Mouse (Mus musculus): ENCODE measurements around the gene Notch4.
A peak's percentile ranks its signal among the peaks of the same experiment; 100 is the strongest.

Notch4 gene

DNA sequence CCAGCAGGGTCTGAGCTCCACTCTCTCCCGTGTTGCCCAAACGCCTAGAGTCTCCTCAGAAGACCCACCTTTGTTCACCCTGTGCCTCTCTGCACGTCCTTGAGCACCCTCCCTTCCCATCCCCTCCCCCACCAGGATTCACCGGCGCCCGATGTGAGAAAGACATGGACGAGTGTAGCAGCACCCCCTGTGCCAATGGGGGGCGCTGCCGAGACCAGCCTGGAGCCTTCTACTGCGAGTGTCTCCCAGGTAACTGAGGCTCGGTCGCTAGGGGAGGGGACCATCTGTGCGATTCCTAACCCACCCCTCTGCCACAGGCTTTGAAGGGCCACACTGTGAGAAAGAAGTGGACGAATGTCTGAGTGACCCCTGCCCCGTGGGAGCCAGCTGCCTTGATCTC is 8.3 kb downstream of the Notch4 start:
- DNase-seq: no peak

DNA sequence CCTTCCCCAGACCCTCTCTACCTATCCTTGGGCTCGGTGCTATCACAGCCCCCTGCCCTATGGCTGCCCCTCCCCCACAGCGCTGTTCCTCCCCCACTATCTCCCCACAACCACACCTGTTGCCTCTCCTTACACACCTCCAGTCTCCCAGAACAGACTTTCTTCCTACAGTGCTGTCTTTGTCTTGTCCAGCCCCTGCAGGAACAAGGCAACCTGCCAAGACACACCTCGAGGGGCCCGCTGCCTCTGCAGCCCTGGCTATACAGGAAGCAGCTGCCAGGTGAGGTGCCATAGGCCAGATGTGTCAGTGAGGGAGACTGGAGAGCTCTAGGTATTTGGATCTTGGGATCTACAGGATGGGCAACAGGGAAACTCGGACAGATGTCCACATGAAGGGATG is 12.5 kb downstream of the Notch4 start:
- DNase-seq: no peak

DNA sequence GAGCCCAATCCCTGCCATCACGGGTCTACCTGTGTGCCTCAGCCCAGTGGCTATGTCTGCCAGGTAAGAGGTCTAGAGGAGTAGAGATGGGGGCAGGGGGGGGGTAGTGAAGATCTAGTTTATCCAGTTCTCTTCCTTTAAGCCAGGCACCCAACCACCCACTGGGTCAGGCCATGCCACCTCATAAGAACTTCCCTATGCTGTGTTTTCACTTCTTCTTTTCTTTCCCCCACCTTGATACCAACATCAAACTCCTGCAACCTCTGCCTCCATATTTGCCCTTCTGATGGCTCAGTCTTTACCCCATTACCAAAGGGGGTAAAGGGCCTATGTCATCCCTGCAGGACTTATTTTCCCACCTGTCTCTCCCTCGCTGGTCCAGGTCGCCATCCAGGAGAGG is 14.0 kb downstream of the Notch4 start:
- DNase-seq: no peak

DNA sequence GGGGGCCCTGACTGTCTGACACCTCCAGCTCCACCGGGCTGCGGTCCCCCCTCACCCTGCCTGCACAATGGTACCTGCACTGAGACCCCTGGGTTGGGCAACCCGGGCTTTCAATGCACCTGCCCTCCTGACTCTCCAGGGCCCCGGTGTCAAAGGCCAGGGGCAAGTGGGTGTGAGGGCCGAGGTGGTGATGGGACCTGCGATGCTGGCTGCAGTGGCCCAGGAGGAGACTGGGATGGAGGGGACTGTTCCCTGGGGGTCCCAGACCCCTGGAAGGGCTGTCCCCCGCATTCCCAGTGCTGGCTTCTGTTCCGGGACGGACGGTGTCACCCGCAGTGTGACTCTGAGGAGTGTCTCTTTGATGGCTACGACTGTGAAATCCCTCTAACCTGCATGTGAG is 18.5 kb downstream of the Notch4 start:
- no peak for DNase-seq

DNA sequence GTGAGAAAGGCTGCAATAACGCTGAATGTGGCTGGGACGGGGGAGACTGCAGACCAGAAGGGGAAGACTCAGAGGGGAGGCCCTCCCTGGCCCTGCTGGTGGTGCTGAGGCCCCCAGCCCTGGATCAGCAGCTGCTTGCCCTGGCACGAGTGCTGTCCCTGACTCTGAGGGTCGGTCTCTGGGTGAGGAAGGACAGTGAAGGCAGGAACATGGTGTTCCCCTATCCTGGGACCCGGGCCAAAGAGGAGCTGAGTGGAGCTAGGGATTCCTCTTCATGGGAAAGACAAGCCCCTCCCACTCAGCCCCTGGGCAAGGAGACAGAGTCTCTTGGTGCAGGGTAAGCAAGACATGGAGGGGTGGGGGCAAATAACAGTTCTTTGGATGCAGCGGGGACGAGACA is 19.3 kb downstream of the Notch4 start:
- DNase-seq: no peak

DNA sequence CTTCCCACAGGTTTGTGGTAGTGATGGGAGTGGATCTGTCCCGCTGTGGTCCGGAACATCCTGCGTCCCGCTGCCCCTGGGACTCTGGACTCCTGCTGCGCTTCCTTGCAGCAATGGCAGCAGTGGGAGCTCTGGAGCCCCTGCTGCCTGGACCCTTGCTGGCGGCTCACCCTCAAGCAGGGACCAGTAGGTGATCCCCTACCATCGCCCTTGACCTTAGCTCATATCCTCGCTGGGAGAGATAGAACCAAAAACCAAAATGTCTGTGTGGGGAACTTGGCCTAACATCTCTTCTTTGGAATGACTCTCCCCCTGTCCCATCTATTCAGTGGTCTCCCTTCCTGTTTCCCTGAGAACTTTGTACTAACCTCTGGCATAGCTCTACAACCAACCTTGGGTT is 19.8 kb downstream of the Notch4 start:
- no peak for DNase-seq

DNA sequence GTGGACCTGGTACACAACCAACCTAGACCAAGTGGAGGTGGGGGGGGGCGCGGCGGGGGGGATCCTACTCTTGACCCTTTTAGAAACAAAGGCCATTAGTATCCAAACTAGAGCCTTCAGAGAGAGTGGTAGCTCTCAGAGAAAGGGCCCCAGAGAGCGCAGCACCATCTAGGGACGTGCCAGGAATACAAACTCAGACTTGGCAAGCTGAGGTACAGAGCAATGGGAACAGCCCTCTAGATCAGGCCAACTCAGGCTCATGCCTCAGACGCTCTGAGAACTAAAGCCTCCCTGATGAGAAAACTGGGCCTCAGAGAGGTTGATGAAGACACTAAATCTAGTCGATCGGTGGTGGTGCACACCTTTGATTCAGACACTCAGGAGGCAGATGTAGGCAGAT is 21.1 kb downstream of the Notch4 start:
- DNase-seq: peak; percentile 7

DNA sequence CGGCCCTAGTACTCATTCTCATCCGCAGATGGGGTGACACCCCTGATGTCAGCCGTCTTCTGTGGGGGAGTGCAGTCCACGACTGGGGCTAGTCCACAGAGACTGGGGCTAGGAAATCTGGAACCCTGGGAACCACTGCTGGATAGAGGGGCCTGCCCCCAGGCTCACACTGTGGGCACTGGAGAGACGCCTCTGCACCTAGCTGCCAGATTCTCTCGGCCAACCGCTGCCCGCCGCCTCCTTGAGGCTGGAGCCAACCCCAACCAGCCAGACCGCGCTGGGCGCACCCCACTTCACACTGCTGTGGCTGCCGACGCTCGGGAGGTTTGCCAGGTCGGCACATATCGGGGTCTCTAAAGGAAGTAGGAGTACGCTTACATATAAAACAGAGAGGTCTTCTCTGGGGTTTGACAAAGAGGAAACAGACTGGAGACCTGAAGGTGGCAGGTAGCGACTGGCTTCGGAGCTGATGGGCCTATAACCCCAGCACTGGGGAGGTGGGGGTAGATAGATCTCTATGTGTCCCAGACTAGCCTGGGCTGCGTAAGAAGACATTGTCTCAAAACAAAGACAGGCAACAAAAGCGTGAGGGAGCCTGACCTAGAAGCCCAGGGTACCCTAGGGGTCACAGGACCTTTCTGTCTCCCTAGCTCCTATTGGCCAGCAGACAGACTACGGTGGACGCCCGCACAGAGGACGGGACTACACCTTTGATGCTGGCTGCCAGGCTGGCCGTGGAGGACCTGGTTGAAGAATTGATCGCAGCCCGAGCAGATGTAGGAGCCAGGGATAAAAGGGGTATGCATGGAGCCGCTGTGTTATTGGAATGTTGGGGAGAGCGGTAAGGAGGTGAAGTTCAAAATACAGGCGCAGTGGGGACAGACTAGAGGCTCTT is 22.1 kb downstream of the Notch4 start:
- DNase-seq: no peak

DNA sequence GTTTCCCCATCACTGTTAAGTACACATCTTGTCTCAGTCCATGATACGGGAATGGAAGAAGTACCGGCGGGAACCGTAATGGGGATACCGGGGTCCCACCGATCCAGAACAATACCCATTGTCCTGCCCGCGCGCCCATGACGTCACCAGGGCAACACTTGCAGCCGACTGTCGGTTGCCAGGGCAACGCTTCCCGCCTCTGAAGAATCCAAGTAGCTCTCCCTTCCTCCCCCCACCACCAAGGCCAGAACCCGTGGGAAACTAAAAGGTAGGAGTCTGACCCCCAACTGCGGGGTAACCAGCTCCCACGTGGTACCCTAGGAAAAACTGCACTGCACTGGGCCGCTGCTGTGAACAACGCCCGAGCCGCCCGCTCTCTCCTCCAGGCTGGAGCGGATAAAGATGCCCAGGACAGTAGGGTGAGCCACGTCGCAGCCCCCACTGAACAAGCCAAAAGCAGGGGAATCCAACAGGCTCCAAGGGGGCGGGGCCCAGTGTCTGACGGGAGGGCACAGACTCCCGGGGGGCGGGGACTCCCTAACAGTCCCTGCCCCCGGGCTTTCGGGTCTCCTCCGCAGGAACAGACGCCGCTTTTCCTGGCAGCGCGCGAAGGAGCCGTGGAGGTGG is 22.8 kb downstream of the Notch4 start:
- peak; percentile 81 for DNase-seq

DNA sequence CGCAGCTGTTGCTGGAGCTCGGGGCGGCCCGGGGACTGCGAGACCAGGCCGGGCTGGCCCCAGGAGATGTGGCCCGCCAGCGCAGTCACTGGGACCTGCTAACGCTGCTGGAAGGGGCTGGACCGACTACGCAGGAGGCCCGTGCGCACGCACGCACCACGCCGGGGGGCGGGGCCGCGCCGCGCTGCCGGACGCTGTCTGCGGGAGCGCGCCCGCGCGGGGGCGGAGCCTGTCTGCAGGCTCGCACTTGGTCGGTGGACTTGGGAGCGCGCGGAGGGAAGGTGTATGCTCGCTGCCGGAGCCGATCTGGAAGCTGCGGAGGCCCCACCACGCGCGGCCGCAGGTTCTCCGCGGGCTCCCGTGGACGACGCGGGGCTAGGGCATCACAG is 23.3 kb downstream of the Notch4 start:
- DNase-seq: peak; percentile 97

DNA sequence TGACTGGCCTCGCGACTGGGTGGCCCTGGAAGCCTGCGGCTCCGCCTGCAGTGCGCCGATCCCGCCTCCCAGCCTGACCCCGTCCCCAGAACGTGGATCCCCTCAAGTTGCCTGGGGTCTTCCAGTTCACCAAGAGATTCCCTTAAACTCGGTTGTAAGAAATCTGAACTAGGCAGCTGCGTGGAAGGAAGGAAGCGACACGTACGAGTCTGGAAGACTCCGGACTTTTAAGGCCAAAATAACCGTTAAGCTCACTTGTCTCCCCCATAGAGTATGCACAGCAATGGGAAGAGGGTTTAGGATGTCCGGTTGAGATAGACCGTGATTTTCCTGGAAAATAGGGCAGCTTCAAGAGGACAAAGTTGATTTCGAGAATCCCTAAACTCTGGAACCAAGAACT is 23.7 kb downstream of the Notch4 start:
- no peak for DNase-seq

DNA sequence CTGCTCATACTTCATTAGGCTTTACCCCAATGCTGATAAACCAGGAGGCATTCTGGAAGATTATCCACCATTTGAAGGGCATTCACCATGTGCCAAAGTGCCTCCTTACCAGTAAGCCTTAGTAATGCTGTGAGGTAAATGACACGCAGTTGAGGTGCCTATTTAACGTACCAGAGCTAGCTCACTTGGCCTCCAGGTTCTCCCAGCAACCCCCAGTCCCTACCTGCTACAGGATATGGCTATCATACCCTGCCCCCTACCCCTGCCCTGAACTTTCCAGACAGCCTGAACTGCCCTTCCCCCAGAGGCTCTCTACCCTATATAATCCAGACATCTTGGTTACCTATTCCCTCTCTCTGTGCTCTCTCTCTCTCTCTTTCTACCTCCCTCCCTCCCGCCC is 24.7 kb downstream of the Notch4 start:
- peak; percentile 20 for DNase-seq

DNA sequence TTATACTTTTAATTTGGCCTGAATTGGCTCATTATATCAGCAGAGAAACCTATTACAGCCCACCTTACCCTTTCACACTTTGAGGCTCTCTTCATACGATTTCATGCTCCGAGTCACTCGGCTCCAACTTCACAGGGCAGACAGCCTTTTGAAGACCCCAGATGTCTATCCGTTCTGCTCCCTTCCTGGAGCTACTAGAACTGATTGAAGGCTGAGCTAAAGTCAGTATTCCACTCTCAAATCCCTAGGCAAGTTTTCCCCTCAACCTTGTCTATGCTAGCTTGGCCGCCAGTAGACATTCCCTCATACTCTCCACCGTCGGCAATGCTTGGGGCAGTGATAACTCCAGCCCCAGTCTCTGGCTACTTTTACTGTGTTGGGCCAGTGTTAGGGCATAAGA is 25.1 kb downstream of the Notch4 start:
- no peak for DNase-seq

DNA sequence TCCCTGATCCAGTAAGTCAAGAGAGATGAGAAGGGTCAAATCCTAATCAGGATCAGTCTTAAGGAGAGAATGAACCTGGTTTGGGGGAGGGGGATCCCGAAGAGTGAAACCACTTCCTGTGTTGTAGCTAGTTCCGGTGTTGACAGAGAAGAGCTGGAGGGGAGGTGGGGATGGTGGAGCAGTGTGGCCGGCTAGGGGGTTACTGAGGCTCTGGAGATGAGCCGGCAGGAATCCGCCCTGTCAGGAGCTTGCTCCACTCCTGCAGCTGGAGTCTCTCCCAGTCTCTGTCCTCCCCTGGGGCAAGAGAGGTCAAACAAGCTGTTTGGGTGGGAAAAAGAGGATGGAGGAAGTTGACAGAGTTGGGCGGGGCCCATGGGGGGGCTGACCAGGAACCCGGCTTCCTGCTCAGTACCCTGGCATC is 25.6 kb downstream of the Notch4 start, which contains the start of gene Gpsm3:
Gene Gpsm3, plus strand, starts transcription at position 126 of the 421 bp plus-strand sequence.
- DNase-seq: peak; percentile 51

DNA sequence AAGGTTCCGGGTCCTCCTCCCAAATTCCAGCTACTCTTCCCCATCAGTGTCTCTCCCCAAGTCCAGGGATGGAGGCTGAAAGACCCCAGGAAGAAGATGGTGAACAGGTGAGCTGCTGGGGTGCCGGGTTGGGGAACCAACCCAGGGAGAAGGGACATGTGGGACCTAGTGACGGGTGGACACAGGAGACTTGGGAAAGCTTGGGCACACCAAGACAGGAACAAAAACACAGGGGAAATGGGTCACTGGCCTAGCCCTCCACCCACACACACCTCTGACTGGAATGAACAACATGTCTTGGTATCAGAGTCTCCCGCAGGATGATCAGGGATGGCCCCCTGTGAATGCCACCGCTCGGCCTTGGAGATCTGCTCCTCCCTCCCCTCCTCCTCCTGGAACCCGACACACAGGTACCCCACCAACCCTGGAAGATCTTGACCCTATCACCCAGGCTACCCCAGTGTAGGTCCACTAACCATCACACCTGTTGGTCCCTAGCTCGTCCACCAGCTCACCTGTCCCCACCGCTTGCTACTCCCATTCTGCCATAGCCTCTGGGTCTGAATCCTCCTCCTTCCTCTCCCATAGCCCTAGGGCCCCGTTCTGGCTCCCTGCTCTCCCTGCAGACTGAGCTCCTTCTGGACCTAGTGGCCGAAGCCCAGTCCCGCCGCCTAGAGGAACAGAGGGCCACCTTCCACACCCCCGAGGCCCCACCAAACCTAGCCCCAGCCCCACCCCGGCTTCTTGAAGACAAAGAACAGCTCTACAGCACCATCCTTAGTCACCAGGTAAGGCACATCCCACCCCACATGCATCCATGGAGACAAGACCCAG is 26.3 kb downstream of the Notch4 start:
- peak; percentile 26 for DNase-seq

DNA sequence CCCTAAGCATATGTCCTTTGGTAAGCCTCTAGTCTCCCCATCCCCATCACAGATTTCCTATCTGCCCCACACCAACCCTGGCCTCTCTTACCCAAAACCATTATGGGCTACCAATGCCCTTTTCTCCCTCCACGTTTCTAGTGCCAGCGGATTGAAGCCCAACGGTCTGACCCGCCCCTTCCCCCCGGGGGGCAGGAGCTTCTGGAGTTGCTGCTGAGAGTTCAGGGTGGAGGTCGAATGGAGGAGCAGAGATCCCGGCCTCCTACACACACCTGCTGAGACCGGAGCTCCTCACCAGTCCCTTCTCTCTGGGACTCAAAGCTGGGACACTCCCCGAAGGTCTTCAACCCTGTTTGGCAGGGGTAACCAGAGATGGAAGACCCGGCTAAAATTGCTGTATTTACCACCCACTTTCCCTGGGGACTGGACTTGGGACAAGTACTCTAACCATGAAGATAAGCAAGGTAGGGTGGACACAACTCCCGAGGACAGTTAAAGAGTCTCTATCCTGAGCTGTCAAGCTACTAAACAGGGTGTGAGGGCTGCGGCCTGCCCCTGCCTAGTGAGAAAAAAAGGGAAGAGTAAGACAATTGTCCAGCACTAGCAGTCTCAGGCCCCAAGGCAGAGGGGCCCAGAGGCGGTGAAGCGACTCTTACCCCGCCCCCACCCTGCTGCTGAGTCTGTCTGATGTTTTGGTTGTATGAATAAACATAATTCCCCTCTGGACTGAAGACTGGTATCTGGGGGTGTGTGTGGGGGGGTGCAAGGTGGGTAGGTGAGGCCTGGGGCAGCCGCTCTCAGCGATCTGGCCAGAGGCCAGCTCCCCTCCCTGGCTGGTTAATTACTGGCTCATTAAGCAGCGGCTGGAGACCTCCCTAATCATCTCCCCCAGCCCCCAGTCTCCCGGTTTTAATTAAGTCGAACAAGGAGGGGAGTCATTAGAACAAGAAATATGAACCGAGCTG is 27.2 kb downstream of the Notch4 start, which contains the start of gene Pbx2:
Gene Pbx2, plus strand, starts transcription at position 238 of the 965 bp plus-strand sequence.
- DNase-seq: peak; percentile 36

DNA sequence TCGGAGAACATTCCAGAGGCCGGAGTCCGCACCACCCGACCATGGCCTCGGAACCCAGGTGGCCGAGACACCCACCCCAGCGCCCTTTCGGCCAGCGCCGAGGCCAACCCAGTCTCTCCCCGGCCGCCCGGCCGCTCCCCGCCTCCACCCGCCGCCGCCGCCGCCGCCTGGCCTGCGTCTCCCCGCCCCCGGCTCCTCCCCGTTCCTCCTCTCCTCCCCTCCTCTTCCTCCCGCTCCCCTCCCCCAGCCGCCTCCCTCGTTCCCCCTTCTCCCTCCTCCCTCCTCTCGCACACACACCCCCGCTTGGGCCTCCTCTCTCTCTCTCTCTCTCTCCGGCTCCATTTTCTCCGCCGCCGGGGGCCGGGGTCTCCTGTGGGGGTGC is 27.9 kb downstream of the Notch4 start:
- DNase-seq: peak; percentile 70

DNA sequence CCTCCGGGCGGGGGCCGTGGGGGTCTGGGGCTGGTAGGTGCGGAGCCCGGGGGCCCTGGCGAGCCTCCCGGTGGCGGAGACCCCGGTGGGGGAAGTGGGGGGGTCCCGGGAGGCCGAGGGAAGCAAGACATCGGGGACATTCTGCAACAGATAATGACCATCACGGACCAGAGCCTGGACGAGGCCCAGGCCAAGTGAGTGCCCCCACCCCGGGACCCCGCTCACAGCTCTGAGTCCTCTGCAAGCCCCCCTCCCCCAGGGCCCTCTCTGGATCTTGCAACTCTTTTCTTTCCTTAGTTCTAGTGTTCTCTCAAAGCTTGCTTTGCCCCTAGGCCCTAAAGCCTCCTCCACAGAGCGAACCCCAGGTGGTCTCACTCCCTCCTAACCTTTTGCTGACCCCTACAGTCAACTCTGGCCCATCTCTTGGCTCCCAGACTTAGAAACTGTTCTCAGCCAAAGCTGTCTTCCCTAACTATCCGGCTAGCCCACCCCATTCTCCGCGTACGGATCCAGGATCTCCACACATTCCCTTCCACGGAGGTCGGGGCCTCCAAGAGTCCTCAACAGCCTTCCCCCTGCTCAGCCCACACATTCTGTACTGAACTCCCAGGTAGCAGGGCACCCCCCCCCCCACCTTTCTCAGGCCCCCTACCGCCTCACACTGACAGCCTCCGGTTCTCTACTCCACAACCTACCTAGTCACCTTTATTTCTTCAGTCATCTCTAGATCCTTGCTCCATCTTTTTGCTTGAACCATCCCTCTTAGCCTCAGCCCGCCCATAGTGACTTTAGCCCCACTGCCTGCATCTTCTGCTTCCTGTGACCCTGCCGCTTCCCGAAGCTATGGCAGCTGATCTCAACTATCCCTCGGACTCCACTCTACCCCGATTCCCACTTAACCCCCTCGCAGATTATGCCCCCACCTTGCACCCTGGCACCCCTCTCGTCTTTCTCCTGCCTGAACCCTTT is 28.8 kb downstream of the Notch4 start:
- DNase-seq: peak; percentile 49

DNA sequence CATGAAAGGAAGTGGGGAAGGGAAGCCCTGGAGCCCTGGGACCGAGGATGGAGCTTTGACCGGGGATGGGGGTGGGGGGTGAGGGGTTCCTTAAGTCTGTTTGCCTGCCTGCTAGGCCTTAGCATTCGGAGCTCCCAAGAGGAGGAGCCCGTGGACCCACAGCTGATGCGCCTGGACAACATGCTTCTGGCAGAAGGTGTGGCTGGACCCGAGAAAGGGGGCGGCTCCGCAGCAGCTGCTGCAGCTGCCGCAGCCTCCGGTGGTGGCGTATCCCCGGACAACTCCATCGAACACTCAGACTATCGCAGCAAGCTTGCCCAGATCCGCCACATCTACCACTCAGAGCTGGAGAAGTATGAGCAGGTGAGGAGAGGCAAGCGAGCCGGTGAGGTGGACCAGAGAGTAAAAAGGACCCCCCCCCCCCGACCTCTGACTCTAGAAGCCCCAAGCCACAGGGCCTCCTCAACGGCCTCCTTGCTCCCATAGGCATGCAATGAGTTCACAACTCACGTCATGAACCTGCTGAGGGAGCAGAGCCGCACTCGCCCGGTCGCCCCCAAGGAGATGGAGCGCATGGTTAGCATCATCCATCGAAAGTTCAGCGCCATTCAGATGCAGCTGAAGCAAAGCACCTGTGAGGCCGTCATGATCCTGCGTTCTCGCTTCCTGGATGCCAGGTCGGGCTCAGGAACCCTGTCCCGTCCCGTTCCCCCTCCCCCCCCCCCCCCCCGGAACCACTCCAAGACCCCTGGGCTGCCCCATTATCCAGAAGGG is 29.9 kb downstream of the Notch4 start:
- peak; percentile 15 for DNase-seq

DNA sequence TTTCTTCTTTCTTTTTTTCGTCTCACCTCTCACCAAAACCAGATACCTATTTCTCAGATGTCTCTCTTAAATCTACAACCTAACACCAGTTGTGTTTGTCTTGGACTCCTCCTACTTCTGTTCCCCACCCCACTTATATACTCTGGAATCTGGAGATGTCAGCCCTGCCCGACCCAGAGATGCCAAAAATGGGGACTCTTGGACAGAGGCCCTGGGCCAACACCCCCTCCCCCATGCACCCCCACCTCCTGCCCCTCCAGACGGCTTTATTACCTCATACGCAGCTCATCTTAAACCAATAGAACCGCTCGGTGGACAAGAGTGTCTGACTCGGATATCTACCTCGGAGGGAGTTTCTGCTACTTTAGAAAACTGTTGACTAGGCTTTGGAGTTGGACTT is 32.0 kb downstream of the Notch4 start:
- DNase-seq: no peak
